Mouse (Mus musculus) adrenal gland, postnatal 4 days (tissue): ENCODE measurements around the gene Cwc25. TPM values are rescaled to one million over a fixed set of nuclear protein-coding genes. Genes with fewer than 3 reads are reported as not detected.
A peak's percentile ranks its signal among the peaks of the same experiment; 100 is the strongest.
"Not testable (repeated sequence)": the region's sequence is repeated elsewhere in the genome, so short reads cannot be mapped to it uniquely, and the experiment has no call there.

Experiments used
- DNase-seq, 2 experiments: peaks; one replicate each; pipeline ENCODE4 v3.0.0; 2021 to 2022; ENCODE audit warnings: low spot score in 2 of 2, mixed read lengths in 2 of 2
- total RNA-seq, 2 experiments: library from RNA; stranded (reverse); gene quantifications; 2 replicates each; pipeline ENCODE4 v1.2.3; 2021

Gene Cwc25
- total RNA-seq, 2 experiments from 2014 or later: 23.0 to 24.5 TPM

GRCm38 (mm10) chr11:97801409-97802193 lies 35.2 kb upstream of the Cwc25 start:
- DNase-seq: peak in 1 of 2 experiments; percentile 62

DNA sequence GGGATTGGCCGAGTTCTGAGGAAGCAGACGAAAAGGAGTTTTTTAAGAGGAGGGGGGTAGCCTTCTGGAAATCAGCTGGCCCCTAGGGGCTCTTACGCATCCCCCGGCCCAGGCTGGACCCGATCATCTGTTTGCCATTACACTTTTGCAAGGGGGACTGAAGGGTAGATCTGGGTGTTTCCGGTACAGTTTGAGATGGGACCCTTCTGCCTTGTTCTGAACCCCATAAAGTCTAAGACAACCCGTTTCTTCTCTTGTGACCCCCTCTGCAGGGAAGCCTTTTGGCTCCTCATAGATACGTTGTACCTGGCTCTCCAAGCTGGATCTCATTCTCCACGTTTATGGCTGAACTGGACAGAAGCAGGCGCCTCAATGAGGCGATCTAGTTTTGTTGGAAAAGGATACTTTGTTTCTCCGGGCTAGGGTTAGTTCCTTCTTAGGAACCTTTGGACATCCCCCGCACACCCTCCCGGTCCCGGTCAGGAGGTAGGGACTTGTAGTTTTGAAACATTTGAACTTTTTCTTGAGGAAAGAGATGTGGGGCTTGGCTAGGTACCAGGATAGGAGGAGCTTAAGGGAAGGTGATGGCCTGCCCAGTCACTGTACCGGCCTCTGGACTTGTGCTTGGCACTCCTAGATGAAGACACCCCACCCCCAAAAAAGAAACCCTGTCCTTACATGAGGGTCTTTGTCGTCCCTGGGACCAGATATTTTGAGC lies 34.5 kb upstream of the Cwc25 start:
- DNase-seq: no peak

GRCm38 (mm10) chr11:97799994-97800690 lies 33.8 kb upstream of the Cwc25 start:
- DNase-seq: peak; percentile 35 to 59

- peak; percentile 77 for DNase-seq
Observed at GRCm38 (mm10) chr11:97799146-97799993, 33.0 kb upstream of the Cwc25 start.

DNA sequence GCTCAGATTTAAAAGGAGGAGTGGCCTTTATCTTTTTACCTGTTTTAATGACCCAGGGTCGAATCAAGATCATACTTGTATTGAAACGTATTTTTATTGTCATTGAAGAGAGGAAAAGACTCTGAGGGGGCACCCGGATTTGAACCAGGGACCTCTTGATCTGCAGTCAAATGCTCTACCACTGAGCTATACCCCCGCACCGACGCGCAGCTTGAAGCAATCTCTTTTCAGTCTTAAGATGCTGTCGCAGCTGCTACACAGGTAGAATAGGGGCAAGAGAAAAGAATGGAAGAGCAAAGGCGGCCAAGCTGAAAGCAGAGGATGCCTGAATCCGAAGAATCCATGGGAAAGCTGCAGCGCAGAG lies 32.4 kb upstream of the Cwc25 start, which contains the start of gene Lasp1:
Lasp1 (plus strand) TSS at position 219 of the 364 bp plus-strand sequence.
- DNase-seq: peak; percentile 74 to 78

GRCm38 (mm10) chr11:97798083-97798435 lies 31.7 kb upstream of the Cwc25 start:
- DNase-seq: no peak

GRCm38 (mm10) chr11:97797369-97798082 lies 31.2 kb upstream of the Cwc25 start:
- DNase-seq: no peak

DNA sequence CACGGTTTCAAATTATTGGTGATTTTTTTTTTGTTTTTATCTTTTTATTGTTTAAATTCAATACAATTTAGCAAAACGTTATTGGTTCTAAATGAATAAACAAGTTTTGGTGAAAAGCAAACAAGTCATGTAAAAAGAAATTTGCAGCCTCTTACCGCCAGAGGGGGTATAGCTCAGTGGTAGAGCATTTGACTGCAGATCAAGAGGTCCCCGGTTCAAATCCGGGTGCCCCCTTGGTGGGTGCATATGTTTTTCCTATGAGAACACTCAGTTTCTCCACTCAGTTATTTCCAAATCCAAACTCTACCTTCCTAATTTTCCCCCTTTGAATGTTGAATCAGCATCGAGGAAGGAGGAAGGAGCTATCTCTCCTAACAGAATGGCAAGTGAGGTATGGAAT lies 30.6 kb upstream of the Cwc25 start:
- no peak for DNase-seq

GRCm38 (mm10) chr11:97793165-97793564 lies 26.8 kb upstream of the Cwc25 start:
- no peak for DNase-seq

- not testable (repeated sequence) for DNase-seq
Observed at GRCm38 (mm10) chr11:97790778-97791438, 24.6 kb upstream of the Cwc25 start.

GRCm38 (mm10) chr11:97789727-97790126 lies 23.4 kb upstream of the Cwc25 start:
- no peak for DNase-seq

- DNase-seq: no peak
Observed at GRCm38 (mm10) chr11:97787961-97788360, 21.6 kb upstream of the Cwc25 start.

DNA sequence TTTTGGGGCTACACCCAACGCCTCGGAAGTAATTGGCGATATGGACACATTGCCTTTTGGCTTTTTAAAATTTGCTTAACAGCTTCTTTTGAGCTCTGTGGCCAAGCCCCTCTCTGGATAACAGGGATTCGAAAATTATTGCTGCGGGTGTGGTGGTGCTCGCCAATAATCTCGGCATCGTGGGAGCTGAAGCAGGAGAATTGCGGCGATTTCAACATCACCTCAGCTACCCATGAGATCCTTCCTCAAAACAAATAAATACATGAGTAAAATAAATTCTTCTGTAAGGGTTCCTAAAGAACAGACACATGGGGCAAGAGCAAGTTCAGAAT lies 16.2 kb upstream of the Cwc25 start:
- DNase-seq: no peak

DNA sequence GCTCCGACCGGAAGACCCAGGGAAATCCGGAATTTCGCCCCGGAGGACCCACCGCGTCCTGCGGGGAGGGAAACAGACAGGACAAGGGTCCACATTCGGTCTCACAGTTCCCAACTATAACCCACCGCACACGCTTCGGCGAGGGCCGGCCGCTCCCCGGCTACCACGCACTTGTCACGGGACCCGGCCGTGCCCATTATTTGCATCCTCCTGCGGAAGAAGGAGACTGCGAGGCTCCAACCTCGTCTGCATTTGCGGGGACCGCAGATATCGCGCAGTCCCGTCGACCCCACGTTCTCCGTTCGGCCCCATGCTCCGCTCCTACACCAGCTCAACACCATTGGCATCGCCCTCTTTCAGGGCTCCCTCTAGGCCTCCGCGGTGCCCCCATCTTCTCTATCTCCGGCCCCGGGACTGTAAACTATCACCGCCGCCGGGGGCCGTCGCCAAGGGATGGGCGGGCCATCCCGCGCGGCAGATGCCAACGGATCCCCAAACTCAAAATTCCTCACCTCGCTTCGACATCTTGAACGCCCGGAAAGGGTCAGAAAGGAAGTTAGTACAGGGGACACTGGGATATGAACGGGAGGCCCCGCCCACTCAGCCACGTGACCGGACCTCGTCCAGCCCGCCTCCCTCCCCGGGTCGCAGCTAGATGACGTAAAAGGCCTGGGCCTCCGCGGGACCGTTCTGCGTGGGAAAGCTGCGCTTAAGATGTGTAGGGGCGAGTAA lies 15.6 kb upstream of the Cwc25 start, which contains the start of gene Rpl23:
Rpl23 (minus strand) TSS at position 606 of the 732 bp plus-strand sequence.
- peak; percentile 98 to 99 for DNase-seq

DNA sequence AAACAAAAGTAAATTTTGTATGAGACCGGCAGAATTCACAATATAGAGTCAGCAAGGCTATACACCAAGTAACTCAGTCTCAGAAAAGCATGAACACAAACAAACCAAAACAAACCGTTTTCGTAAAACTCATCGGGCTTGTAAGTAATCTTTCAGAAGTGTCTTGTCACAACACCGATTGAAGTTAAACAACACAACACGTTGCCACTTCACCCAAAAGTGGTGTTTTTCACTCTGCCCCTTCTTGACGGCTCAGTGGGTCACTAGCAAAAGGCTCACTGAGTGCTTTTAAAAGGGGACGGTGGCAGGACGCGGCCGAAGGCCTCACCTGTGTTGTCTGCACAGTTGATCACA lies 15.1 kb upstream of the Cwc25 start:
- DNase-seq: no peak

DNA sequence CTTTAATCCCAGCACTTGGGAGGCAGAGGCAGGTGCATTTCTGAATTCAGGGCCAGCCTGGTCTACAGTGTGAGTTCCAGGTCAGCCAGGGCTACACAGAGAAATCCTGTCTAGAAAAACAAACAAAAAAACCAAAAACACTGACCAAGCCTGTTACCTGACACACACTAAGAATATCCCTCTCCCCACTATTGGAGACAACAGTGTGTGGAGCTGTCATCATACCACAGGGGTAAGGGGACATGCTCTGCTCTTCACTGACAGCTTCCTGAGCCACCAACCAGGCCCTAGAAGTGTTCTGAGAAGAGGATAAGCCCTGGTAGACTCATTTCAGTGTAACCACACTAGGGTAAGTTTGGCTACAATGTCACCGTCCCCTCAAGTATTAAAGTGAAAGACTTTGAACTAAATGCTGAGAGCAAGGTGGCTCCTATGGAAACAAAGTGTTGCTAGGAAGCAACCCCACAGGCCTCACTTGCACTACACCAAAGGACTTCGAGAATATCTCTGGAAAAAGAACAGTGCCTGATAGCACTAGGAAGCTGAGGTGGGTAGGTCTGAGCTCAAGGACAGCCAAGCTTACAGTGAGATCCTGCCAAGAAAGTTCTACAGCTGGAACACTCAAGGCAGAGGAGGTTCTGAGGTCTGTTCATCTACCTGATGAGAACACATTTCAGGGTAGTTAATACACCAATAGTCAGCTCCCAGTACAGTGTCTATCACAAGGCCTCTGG lies 13.8 kb upstream of the Cwc25 start:
- DNase-seq: no peak

GRCm38 (mm10) chr11:97778918-97779317 lies 12.6 kb upstream of the Cwc25 start:
- DNase-seq: no peak

GRCm38 (mm10) chr11:97777129-97777529 lies 10.8 kb upstream of the Cwc25 start:
- DNase-seq: no peak
